Mouse (Mus musculus) spleen, adult 2 months (tissue): ENCODE measurements around the gene Bmf.

Experiments used
- CTCF ChIP-seq: fragments of 200-500 bp; IDR thresholded peaks from 2 replicates; pipeline ENCODE4 v1.5.1; 2011; ENCODE audit warnings: mild to moderate bottlenecking, inconsistent platforms; ENCODE audit not compliant: insufficient read depth, insufficient read length, insufficient replicate concordance; ENCODE audit errors: extremely low read depth
- POLR2A ChIP-seq: fragments of 200-500 bp; IDR thresholded peaks from 2 replicates; pipeline ENCODE4 v1.6.1; 2011; ENCODE audit warnings: low read depth, low read length, inconsistent platforms

- TF ChIP-seq CTCF (no peak), POLR2A (no peak)
These were observed 16.4 kb downstream of the Bmf start for GRCm38 (mm10) chr2:118532855-118533675.
